Mouse (Mus musculus) intestine, embryonic 14.5 days (tissue): Measurements from ENCODE around the gene Inmt. TPM values are rescaled to one million over a fixed set of nuclear protein-coding genes. Genes with fewer than 3 reads are reported as not detected.
"Not testable (repeated sequence)": the region's sequence is repeated elsewhere in the genome, so short reads cannot be mapped to it uniquely, and the experiment has no call there.

Experiments
- ATAC-seq: fragments of 200-750 bp; cut with Nextera tagmentation; replicated peaks from 2 replicates; pipeline ENCODE4 v1.8.0; 2017; ENCODE audit warnings: low read depth, moderate number of reproducible peaks, moderate TSS enrichment, moderate library complexity; ENCODE audit not compliant: low FRiP score, low TSS enrichment
- DNase-seq: peaks from one replicate; pipeline ENCODE4 v3.0.0-alpha.2; 2018; ENCODE audit warnings: low spot score
- H3K27ac ChIP-seq: fragments of 300-500 bp; sonication (generic); 2 replicates; pipeline ENCODE4 v1.5.1; 2014; ENCODE audit warnings: low read depth, mild to moderate bottlenecking, control low read depth
- H3K27me3 ChIP-seq: fragments of 300-500 bp; sonication (generic); replicated peaks from 2 replicates; pipeline ENCODE4 v1.6.1; 2014; ENCODE audit warnings: low read length, control low read depth; ENCODE audit not compliant: control insufficient read depth, insufficient read depth
- H3K36me3 ChIP-seq: fragments of 300-500 bp; sonication (generic); 2 replicates; pipeline ENCODE4 v1.6.1; 2014; ENCODE audit warnings: low read length, control low read depth; ENCODE audit not compliant: control insufficient read depth, insufficient read depth
- H3K4me1 ChIP-seq: fragments of 300-500 bp; sonication (generic); replicated peaks from 2 replicates; pipeline ENCODE4 v1.6.1; 2014; ENCODE audit warnings: low read length, control low read depth, mixed read lengths; ENCODE audit not compliant: control insufficient read depth, insufficient read depth
- H3K4me2 ChIP-seq: fragments of 300-500 bp; sonication (generic); 2 replicates; pipeline ENCODE4 v1.6.1; 2014; ENCODE audit warnings: low read length
- H3K4me3 ChIP-seq: fragments of 300-500 bp; sonication (generic); 2 replicates; pipeline ENCODE4 v1.5.1; 2014; ENCODE audit warnings: low read depth, low read length, control low read depth, mixed read lengths
- H3K9ac ChIP-seq: fragments of 300-500 bp; sonication (generic); 2 replicates; pipeline ENCODE4 v1.6.1; 2014; ENCODE audit warnings: mild to moderate bottlenecking, low read length
- H3K9me3 ChIP-seq: fragments of 300-500 bp; sonication (generic); 2 replicates; pipeline ENCODE4 v1.6.1; 2016; ENCODE audit warnings: low read length, control low read depth; ENCODE audit not compliant: control insufficient read depth
- WGBS: fragments of 180-500 bp; shearing (Covaris S2); extraction: QIAGEN DNeasy Blood & Tissue Kit; methylation state at CpG from one replicate; pipeline ENCODE4 v1.1.7; 2014; 5-methylcytosine and 5-hydroxymethylcytosine counted together
- polyA plus RNA-seq: library from polyadenylated mRNA; unstranded; fragments of >200 nt; fragmentation: Nextera tagmentation; extraction: Ambion mirVana; gene quantifications from 2 replicates; pipeline ENCODE4 v1.2.1, GENCODE M21; 2014

Gene Inmt
- polyA plus RNA-seq, 1 experiment from 2014 or later = 0.28 TPM

DNA sequence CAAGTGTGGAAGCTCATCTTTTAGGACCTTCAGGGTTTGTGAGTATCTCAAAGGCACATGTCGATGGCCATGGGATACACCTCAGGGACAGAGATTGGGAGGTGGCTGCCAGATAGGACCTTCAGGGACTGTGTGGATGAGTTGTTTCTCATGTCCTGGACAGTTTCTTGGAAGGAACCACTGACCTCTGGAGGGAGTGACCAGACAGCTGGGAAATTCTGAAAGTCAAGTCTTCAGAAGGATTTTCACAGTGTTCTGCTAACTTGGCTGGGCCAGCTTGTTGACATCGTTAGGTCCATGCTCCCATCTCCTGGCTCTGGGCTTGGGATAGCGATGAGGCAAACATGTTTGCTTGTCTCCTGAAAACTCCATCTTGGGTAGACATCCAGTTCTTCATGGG is 24.2 kb upstream of the Inmt start:
- no peak overlapping the region for H3K4me2 ChIP-seq
- no peak overlapping the region for H3K27ac ChIP-seq
- H3K27me3 ChIP-seq = no peaks in the 10 kb centered on the region
- 94% methylated on average over 3 of the region's 3 CpGs for WGBS
- no peak for ATAC-seq
- no peaks in the 10 kb centered on the region for H3K9me3 ChIP-seq
- no peak overlapping the region for H3K9ac ChIP-seq
- no peak for DNase-seq
- H3K4me1 ChIP-seq = no peaks in the 10 kb centered on the region
- H3K36me3 ChIP-seq = no peaks in the 10 kb centered on the region
- no peak overlapping the region for H3K4me3 ChIP-seq

DNA sequence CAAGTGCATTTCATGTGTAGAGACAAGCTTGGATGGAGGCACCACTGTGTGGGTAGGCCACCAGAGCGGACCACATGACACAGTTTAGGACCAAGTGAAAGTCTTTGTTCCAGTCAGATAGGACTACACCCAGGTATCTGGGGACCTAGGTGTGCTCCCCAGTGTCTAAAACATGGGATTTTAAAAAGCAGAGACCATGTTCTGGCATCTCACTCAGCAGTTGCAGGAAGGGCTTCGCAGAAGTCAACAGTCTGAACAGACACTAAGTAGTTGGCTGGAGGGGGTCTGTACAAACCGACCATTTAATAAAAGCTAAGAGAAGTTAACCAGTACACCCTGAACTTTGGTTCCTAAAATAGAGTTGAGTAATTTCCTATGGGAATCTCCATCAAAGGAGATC is 18.3 kb upstream of the Inmt start:
- 87% methylated on average over 3 of the region's 3 CpGs for WGBS
- Histone ChIP-seq H3K4me2 (no peak overlapping the region), H3K4me1 (no peaks in the 10 kb centered on the region), H3K9ac (no peak overlapping the region), H3K4me3 (no peak overlapping the region), H3K27me3 (no peaks in the 10 kb centered on the region), H3K9me3 (no peaks in the 10 kb centered on the region), H3K27ac (no peak overlapping the region), H3K36me3 (no peaks in the 10 kb centered on the region)
- ATAC-seq (no peak), DNase-seq (no peak)

- DNase-seq (no peak), ATAC-seq (no peak)
- H3K27me3 ChIP-seq = no peaks in the 10 kb centered on the region
- no peaks in the 10 kb centered on the region for H3K4me1 ChIP-seq
- no peak overlapping the region for H3K4me3 ChIP-seq
- no peaks in the 10 kb centered on the region for H3K9me3 ChIP-seq
- no peak overlapping the region for H3K27ac ChIP-seq
- H3K36me3 ChIP-seq = no peaks in the 10 kb centered on the region
- H3K4me2 ChIP-seq = no peak overlapping the region
- no peak overlapping the region for H3K9ac ChIP-seq
- WGBS = 46% methylated on average over 4 of the region's 4 CpGs
Measured at GRCm38 (mm10) chr6:55191537-55191936, 16.7 kb upstream of the Inmt start.

DNA sequence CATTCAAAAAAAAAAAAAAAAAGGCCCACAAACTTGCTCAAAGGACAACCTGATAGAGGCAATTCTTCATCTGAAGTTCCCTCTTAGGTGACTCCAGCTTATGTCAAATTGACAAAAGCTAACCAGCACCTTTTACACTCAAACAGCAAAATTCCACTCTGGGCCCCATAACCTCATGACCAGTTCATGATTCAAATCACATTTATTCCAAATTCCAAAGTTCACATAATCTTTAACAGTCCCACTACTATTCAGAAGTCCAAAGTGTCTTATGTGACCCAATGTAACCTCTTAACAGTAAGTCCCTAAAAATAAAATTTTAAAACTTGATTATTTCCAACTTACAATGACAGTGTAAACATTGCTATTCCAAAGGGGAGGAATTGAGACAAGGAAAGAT is 14.6 kb upstream of the Inmt start:
- Histone ChIP-seq H3K4me1 (no peaks in the 10 kb centered on the region), H3K9ac (no peak overlapping the region), H3K9me3 (no peaks in the 10 kb centered on the region), H3K27ac (no peak overlapping the region), H3K4me3 (no peak overlapping the region), H3K36me3 (no peaks in the 10 kb centered on the region), H3K4me2 (no peak overlapping the region), H3K27me3 (no peaks in the 10 kb centered on the region)
- ATAC-seq = no peak
- no peak for DNase-seq

DNA sequence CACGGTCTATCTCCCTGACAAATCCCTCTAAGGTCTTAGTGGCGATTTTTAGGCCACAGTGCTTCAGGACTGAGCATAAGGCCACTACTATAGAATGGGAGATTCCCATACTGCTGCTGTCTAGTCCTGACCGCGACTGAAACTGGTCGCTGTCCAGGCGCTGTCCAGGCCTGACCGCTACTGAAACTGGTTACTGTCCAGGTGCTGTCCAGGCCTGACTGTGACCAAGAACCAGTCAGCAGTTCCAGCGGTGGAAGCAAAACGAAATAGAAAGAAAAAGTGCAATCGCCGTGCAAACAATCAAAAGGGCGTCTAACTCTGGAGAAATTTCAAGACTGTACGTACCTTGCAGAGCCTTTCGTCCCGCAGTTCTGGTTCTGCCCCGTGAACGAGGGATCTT is 13.0 kb upstream of the Inmt start:
- H3K27ac ChIP-seq, H3K4me2 ChIP-seq: not testable (repeated sequence)

DNA sequence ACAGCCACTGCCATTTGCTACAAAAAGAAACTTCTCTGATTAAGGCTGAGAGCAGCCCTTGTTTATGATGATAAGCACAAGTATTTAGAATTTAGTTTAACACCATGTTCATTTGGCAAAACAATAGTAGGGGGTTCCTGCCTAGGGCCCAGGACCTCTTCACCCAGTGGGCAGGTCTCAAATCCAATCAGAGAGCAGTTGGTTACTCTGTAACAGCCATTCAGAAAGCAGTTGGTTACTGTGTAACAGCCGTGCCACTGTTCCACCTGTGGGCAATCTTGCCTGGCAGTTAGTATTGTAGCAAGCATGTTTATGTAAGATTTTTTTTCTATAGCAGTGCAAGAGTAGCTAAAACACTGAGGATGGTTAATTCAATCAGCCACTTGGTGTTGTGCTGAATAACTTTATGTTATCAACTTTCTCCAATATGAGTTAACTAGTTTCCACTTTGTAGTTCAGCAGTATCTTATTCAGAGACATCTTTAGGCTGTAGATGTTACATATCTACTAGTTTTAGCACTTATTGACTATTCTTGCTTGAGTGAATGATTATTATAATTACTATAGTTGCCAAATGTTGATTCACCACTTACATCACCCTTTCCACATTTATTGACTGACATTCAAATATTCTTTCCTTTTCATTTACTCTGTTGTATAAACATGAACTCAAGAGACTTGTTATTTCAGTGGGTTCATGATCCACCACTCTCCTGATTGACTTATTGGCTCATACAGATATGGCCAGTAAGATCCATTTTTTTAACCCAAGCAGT is 8.0 kb upstream of the Inmt start:
- no peaks in the 10 kb centered on the region for H3K27me3 ChIP-seq
- DNase-seq (no peak), ATAC-seq (no peak)
- no peak overlapping the region for H3K27ac ChIP-seq
- no peak overlapping the region for H3K4me3 ChIP-seq
- 81% methylated on average over 1 of the region's 1 CpGs for WGBS
- peaks cover 3% of the 10 kb centered on the region; the same call in 1 of the 2 replicates for H3K9me3 ChIP-seq
- H3K4me1 ChIP-seq = no peaks in the 10 kb centered on the region
- no peak overlapping the region for H3K4me2 ChIP-seq
- no peaks in the 10 kb centered on the region for H3K36me3 ChIP-seq
- no peak overlapping the region for H3K9ac ChIP-seq

More for the DNA sequence above, 13.0 kb upstream of the Inmt start:
- H3K9ac ChIP-seq, H3K9me3 ChIP-seq, H3K27me3 ChIP-seq, H3K4me1 ChIP-seq, ATAC-seq, DNase-seq, H3K36me3 ChIP-seq, H3K4me3 ChIP-seq: not testable (repeated sequence)
- 94% methylated on average over 17 of the region's 17 CpGs for WGBS

GRCm38 (mm10) chr6:55179560-55179959 is 4.7 kb upstream of the Inmt start:
- Histone ChIP-seq H3K27ac (no peak overlapping the region), H3K27me3 (no peaks in the 10 kb centered on the region), H3K9me3 (peaks cover 3% of the 10 kb centered on the region; the same call in 1 of the 2 replicates), H3K4me1 (no peaks in the 10 kb centered on the region), H3K9ac (no peak overlapping the region), H3K36me3 (no peaks in the 10 kb centered on the region), H3K4me3 (no peak overlapping the region), H3K4me2 (no peak overlapping the region)
- WGBS = 79% methylated on average over 7 of the region's 7 CpGs
- DNase-seq (no peak), ATAC-seq (no peak)

- H3K9me3 ChIP-seq = no peaks in the 10 kb centered on the region
- H3K4me1 ChIP-seq = no peaks in the 10 kb centered on the region
- no peak overlapping the region for H3K27ac ChIP-seq
- H3K36me3 ChIP-seq = no peaks in the 10 kb centered on the region
- no peak overlapping the region for H3K4me2 ChIP-seq
- no peak for DNase-seq
- WGBS = 42% methylated on average over 12 of the region's 12 CpGs
- H3K4me3 ChIP-seq = no peak overlapping the region
- no peak overlapping the region for H3K9ac ChIP-seq
- H3K27me3 ChIP-seq = no peaks in the 10 kb centered on the region
- no peak for ATAC-seq
Measured at GRCm38 (mm10) chr6:55177060-55177732, 2.4 kb upstream of the Inmt start.

DNA sequence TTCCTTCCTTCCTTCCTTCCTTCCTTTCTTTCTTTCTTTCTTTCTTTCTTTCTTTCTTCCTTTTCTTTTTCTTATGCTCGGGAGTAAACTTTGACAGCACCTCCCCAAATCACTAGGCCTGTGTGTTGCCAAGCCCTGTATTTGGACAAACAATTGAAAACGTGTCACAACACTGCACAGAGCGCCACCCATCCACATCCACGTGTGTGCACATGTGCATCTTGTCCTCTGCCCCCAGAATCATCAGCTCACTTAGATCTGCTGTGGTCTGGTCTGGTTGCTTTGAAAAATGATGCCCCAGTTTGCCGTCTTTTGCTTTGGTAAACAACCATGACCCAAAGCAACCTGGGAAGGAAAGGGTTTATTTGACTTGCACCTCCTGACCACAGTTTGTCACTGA is 1.0 kb upstream of the Inmt start:
- Histone ChIP-seq H3K9ac (no peak overlapping the region), H3K4me3 (no peak overlapping the region), H3K27ac (no peak overlapping the region), H3K4me1 (no peaks in the 10 kb centered on the region), H3K36me3 (no peaks in the 10 kb centered on the region), H3K27me3 (no peaks in the 10 kb centered on the region), H3K4me2 (no peak overlapping the region), H3K9me3 (no peaks in the 10 kb centered on the region)
- ATAC-seq = no peak
- WGBS = 27% methylated on average over 5 of the region's 5 CpGs
- no peak for DNase-seq
